Mouse (Mus musculus) kidney, adult 8-10 months (tissue): ENCODE measurements around the gene Cebpb.
A peak's percentile ranks its signal among the peaks of the same experiment; 100 is the strongest.

Experiments used
- DNase-seq, 2 experiments: peaks; one replicate each; pipeline ENCODE4 v3.0.0; 2022

Gene Cebpb

DNA sequence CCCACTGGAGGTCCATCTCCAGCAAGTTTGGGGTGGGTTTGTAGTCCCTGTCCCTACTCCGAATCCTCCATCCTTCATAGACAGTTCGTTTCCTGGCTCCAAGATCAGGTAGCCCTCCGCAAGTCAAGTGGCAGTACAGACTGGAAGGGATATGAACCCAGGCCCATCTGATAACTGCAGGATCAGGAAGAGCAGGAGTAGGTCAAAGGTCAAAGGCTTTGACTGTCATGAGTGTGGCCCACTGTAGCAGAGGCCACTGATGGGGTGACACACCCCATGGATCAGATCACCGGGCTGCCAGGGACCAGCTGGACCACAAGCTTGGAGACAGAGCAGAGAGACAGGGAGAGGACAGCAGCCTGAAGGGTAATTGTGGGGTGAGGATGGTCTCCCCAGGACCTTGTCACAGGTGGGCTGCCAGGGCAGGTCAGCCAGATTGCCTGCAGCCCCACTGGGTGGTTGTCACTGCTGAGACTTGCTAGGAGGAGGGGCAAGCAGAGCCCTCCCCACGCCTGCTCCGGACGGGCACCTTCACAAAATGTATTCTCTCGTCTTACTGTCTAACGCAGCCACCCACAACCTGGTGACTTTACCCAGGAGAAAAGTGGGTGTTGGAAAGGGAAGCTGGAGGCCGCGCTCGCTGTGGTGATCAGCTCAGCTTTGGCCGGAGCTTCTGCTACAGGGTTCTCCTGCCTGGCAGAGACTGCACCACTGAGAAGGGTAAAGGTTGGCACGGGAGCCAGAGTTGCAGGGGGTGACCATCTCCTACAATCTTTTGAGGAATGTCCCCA lies 3.4 kb downstream of the Cebpb start:
- DNase-seq: no peak

DNA sequence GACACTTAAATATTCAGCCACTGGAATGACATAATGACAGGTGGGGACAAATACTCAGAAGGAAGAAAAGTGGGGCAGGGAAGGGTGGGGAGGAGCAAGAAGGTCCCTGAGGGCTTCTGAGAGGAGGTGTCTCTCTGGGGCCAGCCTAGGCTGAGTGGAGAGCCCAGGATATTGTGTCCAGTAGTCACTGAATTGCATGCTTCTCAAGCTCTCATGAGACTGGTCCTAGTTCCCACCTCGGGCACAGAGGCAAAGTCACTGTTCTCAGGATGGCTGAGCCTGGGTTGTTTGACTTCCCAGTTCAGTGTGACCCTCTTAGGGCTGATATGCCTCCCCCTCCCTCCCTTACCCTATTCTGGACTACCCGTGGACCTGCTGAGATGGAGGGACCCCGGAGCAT lies 4.1 kb downstream of the Cebpb start:
- DNase-seq: no peak

DNA sequence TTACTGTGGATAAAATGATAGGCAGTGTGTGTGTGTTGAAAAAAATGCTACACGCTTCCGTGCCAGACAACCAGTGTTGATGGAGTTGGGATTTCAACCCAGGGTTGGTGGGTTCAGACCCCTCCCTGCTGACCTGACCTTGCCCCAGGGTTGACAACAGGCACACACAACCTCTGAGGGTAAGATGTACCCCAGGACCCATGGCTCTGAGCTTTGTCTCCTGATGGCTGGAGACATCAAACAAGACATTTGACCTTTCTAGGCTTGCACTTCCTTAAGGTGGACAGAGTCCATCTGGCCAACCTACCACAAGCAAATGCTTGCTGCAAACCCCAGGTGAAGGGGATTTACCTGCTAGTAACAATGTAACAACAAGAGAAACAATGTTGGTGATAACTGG lies 4.8 kb downstream of the Cebpb start:
- no peak for DNase-seq

DNA sequence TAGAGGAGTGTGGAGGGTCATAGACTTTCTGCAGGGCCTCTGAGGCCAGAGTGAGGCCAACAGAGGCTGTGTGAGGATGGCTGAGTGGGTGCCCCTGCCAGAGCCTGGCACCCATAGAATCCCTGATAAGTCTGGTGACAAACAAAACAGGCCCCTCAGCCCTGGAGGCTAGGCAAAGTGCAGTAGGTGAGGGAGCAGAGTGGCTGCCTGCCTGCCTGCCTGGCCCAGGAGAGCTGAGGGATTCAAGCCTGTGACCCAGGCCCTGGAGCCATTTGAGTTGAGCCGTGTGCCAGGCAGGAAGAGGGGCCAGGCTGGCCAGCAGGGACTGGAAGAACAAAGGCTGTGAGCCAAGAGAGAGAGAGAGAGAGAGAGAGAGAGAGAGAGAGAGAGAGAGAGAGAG lies 5.5 kb downstream of the Cebpb start:
- DNase-seq: no peak

DNA sequence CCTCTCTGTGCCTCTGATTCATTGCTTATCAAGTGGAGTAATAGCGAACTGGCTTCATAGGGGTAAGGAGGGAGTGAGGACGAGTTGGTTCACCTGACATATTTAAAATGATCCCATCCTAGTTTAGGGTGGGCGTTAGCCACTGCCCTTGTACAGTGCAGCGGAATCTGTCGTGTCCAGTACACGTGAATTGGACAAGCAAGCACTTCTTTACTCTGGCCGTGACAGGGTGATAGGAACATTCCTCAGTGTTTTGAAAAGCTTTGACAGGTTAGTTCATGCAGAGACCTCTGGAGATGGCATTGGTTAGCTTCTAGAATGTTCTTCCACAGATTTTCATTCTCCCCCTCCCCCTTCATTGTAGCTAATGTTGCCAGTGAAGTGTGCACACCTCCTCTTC lies 6.2 kb downstream of the Cebpb start:
- DNase-seq: no peak

DNA sequence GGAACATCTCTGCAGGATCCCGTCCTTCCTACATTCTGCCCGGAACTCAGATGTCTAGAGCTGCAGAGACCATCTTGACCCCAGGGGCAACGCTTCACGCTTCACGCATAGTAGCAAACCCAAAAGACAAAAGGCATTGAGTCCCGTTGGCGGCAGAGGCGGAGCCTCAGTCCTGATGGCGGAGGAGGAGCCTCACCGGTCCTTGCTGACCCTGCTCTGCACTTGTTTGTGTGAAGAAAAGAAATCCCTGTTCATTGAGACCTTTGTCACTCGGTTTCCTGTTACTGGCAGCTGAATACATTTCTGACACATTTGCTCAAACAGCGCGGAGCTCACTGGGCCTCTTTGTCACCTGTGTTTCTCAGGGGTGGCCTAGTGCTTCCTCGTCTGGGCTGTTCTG lies 6.8 kb downstream of the Cebpb start:
- no peak for DNase-seq

DNA sequence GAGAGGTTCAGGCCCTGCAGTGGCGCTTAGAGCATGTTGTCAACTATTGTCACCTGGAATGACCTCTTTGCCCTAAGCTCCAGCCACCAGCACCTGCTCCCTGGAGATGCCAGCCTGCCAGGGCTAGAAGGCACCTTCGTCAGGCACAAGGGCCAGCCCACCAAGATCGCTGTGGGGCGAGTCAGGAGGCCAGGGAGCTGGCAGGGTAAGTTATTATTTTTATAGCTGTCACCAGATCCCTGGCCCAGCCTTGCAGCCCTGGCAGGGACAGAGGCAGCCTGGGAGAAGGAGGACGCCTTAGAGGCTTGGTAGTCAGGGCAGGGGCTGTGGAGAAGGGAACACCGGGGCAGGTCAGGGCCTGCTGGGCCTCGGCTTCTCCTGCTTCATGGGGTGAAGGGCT lies 7.4 kb downstream of the Cebpb start:
- no peak for DNase-seq

DNA sequence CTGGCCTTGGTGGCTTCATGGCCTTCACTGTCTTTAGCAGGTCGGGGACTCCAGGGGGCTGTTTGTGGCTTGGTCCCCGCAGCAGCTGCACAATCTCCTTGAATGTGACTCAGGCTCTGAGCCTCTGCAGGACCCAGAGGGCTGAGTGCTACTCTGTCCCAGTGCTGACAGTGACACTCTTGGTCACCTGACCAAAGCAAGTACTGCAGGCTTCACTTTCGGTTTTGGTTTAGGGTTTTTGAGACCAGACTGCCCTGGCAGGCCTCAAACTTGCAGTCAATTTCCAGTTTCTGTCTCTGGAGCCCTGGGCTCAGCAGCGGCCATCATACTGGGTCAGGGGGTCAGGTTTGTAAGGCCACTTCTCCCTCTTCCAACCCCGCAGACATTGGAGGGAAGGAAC lies 9.2 kb downstream of the Cebpb start:
- DNase-seq: peak; percentile 63 to 65

DNA sequence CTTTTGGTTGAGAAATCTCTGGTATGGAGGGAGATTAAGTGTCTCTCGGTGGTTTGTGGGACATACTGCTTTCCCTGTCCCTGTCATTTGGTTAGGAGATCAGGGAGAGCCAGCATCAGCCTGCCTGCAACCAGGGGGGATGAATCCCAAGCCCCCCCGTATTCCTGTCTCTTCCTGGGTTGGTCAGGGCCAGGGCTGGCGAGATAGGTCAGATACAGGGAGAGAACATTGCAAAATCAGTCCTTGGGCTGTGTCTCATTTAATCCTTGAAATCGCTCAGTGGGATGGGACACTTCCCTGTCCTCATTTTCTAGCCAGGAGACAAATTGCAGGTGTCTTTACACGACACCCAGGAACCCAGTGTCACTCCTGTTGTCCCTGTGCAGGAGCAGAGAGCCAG lies 11.3 kb downstream of the Cebpb start:
- DNase-seq: no peak

DNA sequence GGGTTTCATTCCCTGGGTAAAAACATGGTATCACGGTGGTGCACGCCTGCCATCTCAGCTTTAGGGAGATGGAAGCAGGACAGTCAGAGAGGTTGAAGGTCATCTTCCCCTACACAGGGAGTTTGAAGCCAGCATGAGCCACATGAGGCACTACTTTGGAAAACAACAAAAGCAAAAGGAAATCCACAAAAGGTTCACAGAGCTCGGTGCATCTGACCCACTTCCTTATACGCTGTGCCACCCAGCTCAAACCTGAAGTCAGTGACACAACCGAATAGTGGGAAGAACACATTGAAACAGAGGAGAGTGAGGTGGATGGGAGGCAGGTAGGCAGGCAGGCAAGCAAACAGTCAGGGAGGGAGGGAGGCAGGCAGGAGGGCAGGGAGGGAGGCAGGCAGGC lies 12.8 kb downstream of the Cebpb start:
- DNase-seq: no peak

DNA sequence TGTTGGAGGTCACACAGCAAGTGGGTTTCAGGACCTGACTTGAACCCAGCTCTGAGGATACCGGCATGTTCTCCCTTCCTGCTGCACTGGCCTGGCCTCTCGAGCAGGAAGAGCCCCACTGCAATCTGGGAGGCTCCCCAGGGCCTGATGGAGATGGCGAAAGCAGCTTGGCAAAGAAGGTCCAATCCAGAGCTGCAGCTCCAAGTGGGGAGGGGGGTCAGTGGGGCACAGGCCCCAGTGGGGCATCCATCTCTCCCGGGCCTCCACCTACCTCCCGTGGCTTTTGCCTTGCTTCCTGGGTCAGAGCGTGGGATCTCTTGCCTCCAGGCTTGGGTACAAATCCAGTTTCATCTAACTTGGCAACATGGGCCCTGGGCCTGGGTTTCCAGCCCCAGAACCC lies 13.4 kb downstream of the Cebpb start:
- DNase-seq: no peak

DNA sequence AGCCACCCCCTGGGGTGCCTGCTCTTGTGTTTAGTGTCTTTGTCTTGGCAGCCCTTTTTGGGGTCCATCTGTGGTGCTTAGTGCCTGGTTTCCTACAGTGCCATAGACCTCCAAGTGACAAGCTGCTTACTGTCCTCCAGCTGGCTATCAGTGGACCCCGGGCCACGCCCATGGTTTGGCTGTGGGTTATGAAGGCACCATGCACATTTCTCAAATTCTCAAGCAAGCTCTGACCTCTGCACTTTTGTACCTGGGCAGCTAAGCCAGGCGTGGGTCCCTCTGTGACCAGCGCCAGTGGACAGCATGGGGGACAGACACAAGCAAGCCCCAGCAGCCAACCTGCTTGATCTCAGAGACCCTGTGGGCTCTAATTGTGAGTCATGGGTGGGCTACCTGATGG lies 15.7 kb downstream of the Cebpb start:
- DNase-seq: peak in 1 of 2 experiments; percentile 40

DNA sequence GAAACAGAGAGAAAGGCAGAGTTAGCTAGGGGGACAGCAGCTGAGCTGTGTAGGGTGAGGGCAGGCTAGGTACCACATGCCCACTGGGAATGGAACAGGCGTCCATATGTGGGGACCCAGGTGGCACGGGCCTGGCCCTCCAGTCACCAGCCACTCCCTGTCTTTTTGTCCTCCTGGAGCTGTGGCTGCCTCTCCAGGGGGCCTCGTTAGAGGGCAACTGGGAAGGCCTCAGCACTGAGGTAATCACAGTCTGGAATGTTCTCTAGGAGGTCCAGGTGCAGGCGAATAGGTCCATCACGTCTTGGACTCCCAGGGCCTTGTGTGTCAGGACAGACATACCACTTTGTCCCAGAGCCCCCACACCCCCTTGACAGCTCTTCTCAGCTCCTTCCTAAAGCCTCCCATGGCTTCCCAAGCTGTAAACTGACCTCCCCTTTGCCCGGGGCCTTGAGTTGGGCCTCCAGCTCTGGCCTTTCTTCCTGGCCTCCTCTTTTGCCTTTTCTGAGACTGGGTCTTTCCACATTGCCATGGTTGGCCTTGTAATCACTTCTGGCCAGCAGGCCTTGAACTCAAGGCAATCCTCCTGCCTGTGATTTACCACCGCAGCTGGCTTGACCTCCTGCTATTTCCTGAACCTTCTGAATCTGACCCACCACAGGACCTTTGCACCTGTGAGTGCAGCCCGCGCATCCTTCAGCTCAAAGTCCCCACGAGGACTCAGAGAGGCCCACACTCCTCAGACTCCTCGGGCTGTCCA lies 17.6 kb downstream of the Cebpb start:
- no peak for DNase-seq

DNA sequence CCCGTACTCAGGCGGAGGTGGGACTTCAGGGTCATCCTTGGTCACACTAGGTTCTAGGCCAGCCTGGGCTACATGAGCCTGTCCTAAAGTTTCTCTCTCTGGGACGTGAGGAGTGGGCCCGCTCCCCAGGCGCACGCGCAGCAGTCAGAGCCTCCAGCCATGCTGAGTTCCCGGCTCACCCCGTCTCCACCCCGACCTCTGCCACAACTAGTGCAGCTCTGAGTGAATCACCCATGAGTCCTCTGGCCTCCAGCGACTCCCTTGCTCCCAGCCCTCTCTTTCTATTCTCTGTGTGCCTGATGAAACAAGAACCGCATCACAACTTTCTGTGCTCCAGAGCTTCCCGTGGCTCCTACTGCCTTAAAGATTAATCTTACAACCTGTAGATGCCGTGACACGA lies 19.7 kb downstream of the Cebpb start:
- DNase-seq: no peak

DNA sequence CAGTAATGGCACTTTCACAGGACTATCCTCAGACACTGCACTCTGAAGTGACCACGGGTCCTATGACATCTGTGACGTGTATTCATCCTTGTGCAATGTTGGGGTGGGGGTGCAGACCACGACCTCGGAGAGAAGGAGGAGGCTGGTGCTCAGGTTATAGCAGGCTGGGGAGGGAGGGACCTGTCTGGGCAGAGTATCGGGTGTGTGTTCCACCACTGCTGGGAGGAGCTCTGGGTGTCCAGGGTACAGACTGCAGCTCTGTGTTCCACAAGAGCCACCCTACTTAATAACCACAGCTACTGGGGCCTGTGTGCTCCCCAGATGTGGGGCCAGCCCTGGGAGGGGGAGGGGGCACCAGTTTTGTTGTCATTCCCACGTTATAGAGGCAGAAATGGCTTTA lies 21.3 kb downstream of the Cebpb start:
- no peak for DNase-seq

DNA sequence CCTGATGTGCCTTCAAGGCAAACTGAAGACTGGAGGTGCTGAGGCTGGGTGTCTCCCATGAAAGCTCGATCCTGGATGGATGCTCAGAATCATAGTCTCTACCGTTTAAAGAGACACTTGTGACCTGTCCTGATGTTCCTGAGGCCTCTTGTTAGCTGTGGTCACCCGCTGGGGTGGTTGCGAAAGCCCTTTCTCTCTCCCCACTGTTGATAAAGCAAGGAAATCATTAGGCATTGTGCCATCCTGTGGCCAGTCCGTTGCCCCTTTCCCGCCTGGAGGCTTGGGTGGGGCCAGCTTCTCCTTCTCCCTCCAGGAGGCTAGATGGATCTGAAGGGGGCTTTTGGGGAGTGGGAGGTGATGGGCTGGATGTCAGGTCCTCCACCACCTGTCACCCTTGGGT lies 21.9 kb downstream of the Cebpb start:
- no peak for DNase-seq

DNA sequence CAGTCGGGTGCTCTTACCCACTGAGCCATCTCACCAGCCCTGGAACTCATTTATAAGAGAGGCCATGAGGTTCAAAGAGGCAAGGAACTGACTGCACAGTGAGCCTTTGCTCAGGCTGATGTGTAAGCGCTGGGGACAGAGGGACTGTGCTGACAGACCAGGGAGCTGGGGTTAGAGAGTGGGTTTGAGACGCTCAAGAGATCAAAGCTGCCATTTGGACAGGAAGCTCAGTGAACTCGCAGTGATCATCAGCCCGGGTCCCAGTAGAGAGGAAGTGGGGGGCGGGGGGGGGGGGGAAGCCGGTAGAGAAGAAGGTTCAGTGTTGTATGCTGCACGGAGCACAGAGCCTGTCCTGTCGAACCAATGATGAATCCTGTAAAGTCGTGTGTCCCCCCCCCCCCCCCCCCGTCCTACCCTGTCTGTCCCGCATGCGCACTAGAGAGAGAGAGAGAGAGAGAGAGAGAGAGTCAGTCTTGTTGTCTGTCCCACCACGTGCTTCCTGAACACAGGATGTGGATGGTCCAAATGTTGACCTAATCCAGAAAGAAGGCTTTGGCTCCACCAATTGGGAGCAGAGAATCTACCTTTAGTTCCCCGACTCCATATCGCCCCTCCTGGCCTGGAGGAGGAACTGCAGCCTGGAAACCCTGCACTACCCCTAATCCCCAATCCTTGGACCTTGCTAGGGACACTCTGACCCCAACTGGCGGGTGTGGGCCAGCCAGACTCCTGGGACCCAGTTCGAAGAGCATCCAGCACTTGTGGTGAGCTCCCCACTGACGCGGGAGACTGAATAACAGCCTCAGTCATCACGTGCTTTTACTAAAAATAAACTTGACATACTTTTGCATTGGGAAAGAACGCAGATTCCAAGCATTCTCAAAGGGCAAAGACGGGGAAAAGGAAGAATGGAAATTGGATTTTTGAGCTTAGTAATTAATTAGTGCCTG lies 24.4 kb downstream of the Cebpb start:
- DNase-seq: peak; percentile 75 to 76

DNA sequence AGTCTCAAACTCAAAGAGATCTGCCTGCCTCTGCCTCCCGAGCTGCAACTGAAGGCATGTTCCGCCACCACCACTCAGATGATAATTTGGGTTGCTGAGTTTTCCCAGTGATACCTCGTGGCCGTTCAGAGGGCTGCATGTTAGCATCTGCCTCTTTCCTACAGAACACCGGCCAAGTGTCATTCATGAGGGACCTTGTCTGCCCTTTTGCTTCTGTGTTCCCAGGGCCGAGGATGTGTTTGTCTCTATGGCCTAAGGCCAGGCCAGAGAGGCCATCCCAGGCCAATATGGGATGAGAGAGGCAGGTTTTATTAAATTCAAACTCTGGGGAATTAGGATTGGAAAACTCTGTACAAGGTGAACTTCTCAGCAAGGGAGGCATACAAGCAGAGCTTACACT lies 25.6 kb downstream of the Cebpb start:
- no peak for DNase-seq

DNA sequence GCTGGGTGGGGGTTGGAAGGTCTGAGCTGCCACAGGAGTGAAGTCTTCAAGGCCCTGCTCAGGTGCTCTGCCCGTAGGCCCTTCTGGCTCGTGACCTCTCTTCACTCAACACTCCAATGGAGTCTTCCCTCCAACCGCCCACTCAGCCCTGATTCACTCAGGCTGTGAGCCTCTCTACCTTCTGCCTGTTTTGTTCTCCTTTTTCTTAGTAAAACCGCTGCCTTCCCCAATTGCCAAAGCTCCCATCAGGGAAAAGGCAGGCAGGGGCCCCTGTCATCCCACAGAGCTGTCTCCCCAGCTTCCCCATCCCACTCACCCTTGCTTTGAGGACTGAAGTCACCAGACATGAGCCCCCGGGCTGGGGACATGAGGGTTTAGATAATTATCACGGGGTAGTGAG lies 26.3 kb downstream of the Cebpb start:
- DNase-seq: no peak

DNA sequence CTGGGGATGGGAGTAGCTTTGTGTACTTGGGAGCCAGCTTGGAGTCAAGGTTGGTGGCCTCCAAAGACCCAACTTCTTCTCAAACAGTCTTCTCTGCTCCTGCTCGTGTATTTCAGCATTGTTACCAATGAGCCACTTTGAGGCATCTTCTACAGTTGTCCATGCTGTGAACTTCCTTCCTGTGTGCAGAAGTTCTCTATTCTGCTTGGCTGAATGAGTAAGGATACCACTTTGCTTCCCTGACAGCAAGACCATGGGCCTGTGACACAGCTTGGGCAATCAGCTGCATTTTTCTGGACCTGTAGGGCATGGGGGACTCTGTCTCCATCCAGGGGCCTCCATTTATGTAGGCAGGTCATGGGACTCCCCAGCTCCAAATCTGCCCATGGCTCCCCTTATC lies 28.5 kb downstream of the Cebpb start:
- DNase-seq: no peak

DNA sequence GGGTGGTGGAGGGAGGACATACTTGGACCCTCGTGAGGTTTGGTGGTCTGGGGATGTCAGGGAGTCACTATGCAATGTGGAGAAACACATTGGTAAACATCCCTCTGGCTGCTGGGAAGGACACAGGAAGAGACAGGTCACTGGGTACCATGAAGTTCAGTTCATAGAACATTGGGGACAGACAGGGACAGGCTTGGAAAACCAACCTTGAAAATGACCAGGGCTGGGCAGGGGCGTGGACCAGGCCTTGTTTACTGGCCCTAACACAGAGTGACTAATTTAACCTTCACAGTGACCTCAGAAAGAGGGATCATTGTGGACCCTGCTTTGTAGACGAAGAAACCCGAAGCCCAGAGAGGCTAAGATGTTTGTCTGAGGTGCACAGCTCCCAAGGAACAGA lies 30.8 kb downstream of the Cebpb start:
- no peak for DNase-seq

DNA sequence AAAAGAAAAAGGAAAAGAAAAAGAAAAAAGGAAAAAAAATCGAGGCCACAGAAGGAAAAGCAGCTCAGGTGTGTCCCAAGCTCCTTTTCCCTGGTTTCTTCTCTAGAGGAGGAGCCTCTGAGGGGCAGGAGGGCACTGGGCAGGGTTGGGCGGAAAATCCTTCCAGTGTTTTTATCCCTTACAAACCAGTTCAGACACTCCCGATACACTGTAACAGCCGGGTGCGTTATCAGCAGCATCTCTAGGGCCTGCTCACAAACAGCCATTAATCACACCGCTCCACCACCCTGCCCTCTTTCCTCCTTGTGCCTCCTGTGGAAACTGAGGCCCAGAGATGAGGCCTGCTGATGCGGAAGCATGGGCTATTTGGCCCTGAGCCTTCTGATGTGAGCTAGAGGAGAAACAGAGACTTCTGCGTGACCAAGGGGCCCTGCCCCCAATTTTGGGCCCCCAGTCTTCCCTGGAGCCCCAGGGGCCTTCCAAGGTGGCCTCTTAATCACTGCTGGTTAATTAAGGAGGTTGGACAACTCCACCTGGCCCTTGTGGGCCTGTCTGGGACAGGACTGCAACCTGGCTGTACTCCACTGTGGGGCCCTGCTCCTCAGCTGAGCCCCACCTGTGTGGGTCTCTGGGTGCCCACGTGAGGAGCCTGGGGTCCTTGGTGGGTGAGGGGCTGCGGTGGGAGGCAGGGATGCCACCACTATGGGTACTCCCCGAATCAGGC lies 32.6 kb downstream of the Cebpb start:
- no peak for DNase-seq

DNA sequence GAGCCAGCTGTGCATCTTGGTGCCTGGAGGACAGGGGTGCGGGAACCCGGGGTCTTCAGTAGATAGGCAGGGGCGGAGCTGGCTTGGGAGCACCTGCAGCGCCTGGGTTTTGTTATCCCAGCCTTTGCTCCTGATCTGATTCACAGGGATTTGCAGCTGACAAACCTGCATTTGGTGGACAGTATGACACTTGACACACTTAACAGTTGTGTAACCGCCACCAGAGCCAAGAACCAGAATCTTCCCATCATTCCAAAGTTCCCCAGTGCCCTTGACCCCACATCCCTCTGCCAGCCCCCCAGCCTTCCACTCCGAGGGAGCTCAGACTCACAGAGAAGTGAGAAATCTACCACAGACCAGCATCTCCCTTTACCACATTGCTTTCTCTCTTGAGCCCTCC lies 33.8 kb downstream of the Cebpb start:
- DNase-seq: no peak
